Mouse (Mus musculus) spleen, postnatal 10 days (tissue): ENCODE results near the gene 1700016D06Rik.
A peak's percentile ranks its signal among the peaks of the same experiment; 100 is the strongest.

Experiments used
- DNase-seq, 2 experiments: peaks; one replicate each; pipeline ENCODE4 v3.0.0; 2021 to 2022; ENCODE audit warnings: low spot score in 2 of 2

The 1700016D06Rik gene

GRCm38 (mm10) chr8:11635012-11635577, 65.8 kb downstream of the 1700016D06Rik start:
- peak; percentile 60 to 88 for DNase-seq

DNA sequence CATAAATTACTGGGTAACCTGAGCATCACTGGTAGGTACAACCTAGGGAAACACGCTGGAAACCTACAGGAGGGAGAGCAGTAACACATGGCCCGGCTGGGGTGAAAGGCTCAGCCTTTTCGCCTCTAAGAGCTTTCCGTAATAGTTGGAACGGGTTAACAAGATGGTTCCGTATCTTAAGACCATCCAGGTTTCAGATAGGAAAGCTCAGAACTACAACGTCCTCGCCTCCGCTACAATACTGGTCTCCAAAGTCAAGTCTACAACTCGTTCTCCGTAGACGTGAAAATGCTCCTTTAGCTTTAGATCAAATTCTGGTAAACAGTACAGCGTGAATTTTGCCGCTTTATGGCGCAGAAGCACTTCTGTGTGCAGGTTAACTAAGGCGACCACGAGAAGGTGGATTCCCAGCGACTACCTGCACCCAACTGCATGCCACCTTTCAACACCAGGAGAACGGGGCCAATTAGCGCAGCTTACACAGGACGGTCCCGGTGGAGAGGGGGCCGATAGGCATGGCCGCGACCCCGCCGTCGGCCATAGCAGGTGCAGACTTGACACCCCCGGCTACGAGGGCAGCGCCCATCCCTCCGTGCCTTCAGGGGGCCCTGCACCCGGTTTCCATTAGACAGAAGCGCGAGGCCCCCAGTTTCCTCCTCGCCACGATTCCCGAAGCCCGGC, 66.4 kb downstream of the 1700016D06Rik start:
- DNase-seq, result no peak

DNA sequence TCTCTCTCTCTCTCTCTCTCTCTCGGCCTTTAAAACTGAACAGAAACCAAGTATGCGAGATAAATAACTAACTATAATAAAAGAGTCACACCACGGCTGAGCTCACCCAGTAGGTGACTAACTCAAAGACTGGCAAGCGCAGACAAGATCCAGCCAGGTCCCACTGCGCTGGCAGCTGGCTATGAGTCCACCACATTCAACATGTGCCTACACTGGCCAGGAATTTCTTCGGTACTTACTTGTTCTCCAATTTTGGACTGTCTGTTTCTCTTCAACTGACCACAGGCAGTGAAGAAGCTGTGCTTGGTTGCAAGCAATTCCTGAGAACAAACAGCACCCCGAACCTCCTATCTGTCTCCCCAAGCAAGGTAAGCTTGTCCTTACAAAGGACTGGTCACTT, 67.4 kb downstream of the 1700016D06Rik start:
- no peak for DNase-seq

DNA sequence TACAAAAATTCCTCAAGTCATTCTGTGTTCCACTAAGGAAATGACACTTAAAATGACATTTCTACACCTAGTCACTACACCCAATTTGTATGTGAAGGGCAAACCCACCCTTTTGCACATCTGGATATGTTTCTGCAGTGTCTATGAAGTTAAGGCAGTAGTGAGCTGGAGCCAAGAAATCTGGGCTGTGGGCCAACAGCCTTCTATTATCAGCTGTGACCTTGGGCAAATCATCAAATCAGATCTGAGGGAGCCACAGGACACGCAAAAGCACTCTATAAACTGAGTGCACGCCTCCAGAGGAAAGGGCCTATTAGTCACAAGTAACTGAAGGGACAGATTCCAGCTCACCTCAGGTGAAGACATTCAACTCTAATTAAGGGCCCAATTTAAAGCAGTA, 68.5 kb downstream of the 1700016D06Rik start:
- peak in 1 of 2 experiments; percentile 22 for DNase-seq

GRCm38 (mm10) chr8:11629206-11629605, 71.7 kb downstream of the 1700016D06Rik start:
- DNase-seq, result no peak

- no peak for DNase-seq
These were observed 72.2 kb downstream of the 1700016D06Rik start for GRCm38 (mm10) chr8:11628506-11629132.

DNA sequence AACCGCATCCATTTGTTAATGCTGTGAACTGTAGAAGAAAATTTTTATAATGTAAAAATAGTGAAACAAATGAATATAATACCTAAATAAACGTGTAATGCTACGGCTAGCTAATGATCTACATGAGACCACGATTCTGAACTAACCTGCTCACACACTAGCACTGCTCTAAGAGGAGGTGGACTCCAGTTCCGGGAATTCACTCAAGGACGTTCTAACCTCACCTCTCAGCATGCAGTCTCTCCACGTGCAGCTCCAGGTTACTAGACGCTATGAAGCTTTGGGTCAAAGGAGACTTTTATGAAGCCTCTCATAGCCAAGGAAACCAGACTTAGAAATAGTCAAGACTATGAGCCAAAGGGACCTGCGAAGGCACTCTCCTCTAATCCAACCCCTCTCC, 73.1 kb downstream of the 1700016D06Rik start:
- no peak for DNase-seq

DNA sequence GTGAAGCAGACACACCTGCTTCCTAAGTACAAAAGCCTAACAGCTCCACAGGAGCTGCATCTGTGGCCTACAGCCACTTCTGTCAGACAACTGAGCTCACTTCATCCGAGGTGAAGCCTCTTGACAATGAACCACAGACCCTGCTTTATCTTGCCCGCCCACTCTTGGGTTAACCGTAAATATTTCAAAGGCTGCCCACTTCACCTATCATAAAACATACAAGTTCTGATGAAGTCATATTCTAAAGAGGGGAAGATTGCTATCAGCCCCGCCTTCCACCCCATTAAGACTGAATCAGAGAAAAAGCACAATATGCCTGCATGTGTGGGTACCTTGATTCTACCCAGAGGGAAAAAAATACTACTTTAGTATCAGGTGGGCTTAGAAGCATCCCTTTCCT, 75.8 kb downstream of the 1700016D06Rik start:
- no peak for DNase-seq

GRCm38 (mm10) chr8:11619091-11619490, 81.8 kb downstream of the 1700016D06Rik start:
- DNase-seq, result no peak

- DNase-seq, result no peak
These were observed 82.8 kb downstream of the 1700016D06Rik start for GRCm38 (mm10) chr8:11618063-11618462.

GRCm38 (mm10) chr8:11616294-11616693, 84.6 kb downstream of the 1700016D06Rik start:
- DNase-seq, result peak; percentile 43 to 76

- DNase-seq, result no peak
These were observed 86.6 kb downstream of the 1700016D06Rik start for GRCm38 (mm10) chr8:11614126-11614835.

DNA sequence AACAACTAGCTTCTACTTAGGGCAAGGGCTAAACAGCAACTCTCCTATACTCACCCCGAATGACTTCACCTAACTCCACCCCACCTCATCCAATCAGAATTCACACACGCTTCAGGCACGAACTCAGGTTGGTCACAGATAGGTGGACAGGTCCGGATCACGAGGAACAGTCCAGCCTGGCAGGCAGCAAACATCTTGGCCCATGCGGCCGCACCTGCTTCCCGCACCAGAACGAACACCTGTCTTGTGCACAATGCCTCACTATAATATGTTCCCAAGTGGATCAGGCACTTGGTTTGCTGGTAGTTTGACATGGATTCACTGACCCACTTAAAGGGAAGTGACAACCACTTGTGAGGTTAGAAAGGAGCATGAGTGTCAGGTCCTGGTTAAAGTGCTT, 92.0 kb downstream of the 1700016D06Rik start:
- DNase-seq, result no peak
